In the genomic region with DNA sequence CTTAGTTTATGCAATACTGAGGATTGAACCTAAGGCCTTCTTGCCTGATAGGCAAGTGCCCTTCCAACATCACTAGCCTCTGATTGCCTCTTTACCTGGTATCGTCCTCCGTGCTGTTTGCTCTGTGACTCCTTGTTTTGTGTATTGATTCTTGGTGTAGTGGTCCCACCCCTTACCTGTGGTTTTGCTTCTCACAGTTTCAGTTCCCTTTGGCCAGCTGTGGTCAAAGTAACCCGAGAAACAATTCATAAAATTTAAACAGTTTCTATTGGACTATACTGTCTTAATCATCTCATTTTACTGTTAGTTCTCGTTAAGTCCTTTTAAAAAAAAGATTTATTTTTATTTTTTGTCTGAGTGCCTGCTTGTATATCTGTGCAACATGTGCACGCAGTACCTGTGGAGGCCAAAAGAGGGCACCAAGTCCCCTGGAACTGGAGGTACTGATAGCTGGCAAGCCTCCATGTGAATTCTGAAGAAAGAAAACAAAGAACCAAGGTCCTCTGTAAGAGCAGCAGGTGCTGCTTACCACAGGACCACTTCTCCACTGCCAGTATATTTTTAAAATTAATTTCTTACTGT, we compare ENCODE assay signal across 8 mouse cellular contexts.
DNase-seq lines count a peak whose midpoint lies in the region; ATAC-seq lines count a peak whose summit lies in the region.

No protein-coding gene starts in this region.

- H3K4me2 ChIP-seq in neural tube, embryonic 15.5 days = no peak overlapping the region
- no peak overlapping the region for H3K4me2 ChIP-seq in embryonic facial prominence, embryonic 11.5 days (ENCODE audit: low read depth, low read length)

- no peaks in the 10 kb centered on the region for H3K9me3 ChIP-seq in neural tube, embryonic 15.5 days (replicated peaks)
- no peaks in the 10 kb centered on the region for H3K9me3 ChIP-seq in embryonic facial prominence, embryonic 11.5 days (replicated peaks; ENCODE audit: control insufficient read depth, low read length)

- no peaks in the 10 kb centered on the region for H3K27me3 ChIP-seq in neural tube, embryonic 15.5 days (replicated peaks)
- no peaks in the 10 kb centered on the region for H3K27me3 ChIP-seq in embryonic facial prominence, embryonic 11.5 days (ENCODE audit: control insufficient read depth, insufficient read depth, low read length)

- H3K4me3 ChIP-seq in neural tube, embryonic 15.5 days (replicated peaks) = no peak overlapping the region
- no peak overlapping the region for H3K4me3 ChIP-seq in embryonic facial prominence, embryonic 11.5 days (ENCODE audit: low read depth, low read length)

- H3K36me3 ChIP-seq in neural tube, embryonic 15.5 days = no peaks in the 10 kb centered on the region
- no peaks in the 10 kb centered on the region for H3K36me3 ChIP-seq in embryonic facial prominence, embryonic 11.5 days (replicated peaks; ENCODE audit: control insufficient read depth, insufficient read depth, low read depth, low read length)

- H3K9ac ChIP-seq in neural tube, embryonic 15.5 days (replicated peaks) = no peak overlapping the region
- H3K9ac ChIP-seq in embryonic facial prominence, embryonic 11.5 days (replicated peaks; ENCODE audit: low read length) = no peak overlapping the region

- DNase-seq in adrenal gland, postnatal 10 days = peak; percentile 63
- no peak for DNase-seq in adrenal gland, adult 18-20 months (ENCODE audit: low spot score in 2 of 2)
- peak; percentile 47 for DNase-seq in neural tube, embryonic 10.5 days (ENCODE audit: extremely low spot score, low spot score)
- DNase-seq in embryonic facial prominence, embryonic 11.5 days (ENCODE audit: low spot score) = peak; percentile 67
- peak; percentile 68 for DNase-seq in kidney, postnatal 10 days
- peak; percentile 51 for DNase-seq in mesoderm, embryonic 11.5 days (ENCODE audit: low read depth, low spot score)
- DNase-seq in yolk sac, embryonic 10.5 days (ENCODE audit: low spot score) = no peak

- no peak overlapping the region for H3K27ac ChIP-seq in neural tube, embryonic 15.5 days (replicated peaks)
- H3K27ac ChIP-seq in embryonic facial prominence, embryonic 11.5 days (replicated peaks; ENCODE audit: low read depth, low read length) = no peak overlapping the region

- ATAC-seq in neural tube, embryonic 15.5 days (ENCODE audit: low FRiP score) = no peak
- no peak for ATAC-seq in embryonic facial prominence, embryonic 11.5 days (replicated peaks; ENCODE audit: insufficient number of reproducible peaks, low FRiP score, low TSS enrichment, low read depth)

- H3K4me1 ChIP-seq in neural tube, embryonic 15.5 days = no peaks in the 10 kb centered on the region
- no peaks in the 10 kb centered on the region for H3K4me1 ChIP-seq in embryonic facial prominence, embryonic 11.5 days (ENCODE audit: control insufficient read depth, insufficient read depth, low read length)

- WGBS in neural tube, embryonic 15.5 days = 74% methylated on average over 5 of the region's 5 CpGs
- WGBS in embryonic facial prominence, embryonic 11.5 days = 61% methylated on average over 5 of the region's 5 CpGs

Comparison
In these comparisons a context has a peak if more than half of its experiments do, and no peak if none do; other contexts are left out.
1. DNase-seq: peak in adrenal gland, postnatal 10 days (single experiment), neural tube, embryonic 10.5 days (single experiment), embryonic facial prominence, embryonic 11.5 days (single experiment), kidney, postnatal 10 days (single experiment) and mesoderm, embryonic 11.5 days (single experiment); none in adrenal gland, adult 18-20 months (0 of 2) and yolk sac, embryonic 10.5 days (single experiment).